Mouse (Mus musculus) gastrocnemius, adult 18-20 months (tissue): Measurements from ENCODE around the gene Kcnab2. TPM values are rescaled to one million over a fixed set of nuclear protein-coding genes. Genes with fewer than 3 reads are reported as not detected.

Source experiments
- DNase-seq: peaks from one replicate; pipeline ENCODE4 v3.0.0; 2021; ENCODE audit warnings: low spot score
- long read RNA-seq, 2 experiments: library from polyadenylated mRNA; stranded (forward); transcript quantifications; one replicate each; pipeline ENCODE4 v2.0.0; 2021
- total RNA-seq, 2 experiments: library from RNA; stranded (reverse); gene quantifications; 2 replicates each; pipeline ENCODE4 v1.2.3; 2021

Kcnab2 gene
- total RNA-seq: 1 to 10 TPM in 1 of 2 experiments, under 1 TPM in 1; 0.95 to 1.2 TPM
- long read RNA-seq, experiment 1: 0 reads
- long read RNA-seq, experiment 2: 0 reads

DNA sequence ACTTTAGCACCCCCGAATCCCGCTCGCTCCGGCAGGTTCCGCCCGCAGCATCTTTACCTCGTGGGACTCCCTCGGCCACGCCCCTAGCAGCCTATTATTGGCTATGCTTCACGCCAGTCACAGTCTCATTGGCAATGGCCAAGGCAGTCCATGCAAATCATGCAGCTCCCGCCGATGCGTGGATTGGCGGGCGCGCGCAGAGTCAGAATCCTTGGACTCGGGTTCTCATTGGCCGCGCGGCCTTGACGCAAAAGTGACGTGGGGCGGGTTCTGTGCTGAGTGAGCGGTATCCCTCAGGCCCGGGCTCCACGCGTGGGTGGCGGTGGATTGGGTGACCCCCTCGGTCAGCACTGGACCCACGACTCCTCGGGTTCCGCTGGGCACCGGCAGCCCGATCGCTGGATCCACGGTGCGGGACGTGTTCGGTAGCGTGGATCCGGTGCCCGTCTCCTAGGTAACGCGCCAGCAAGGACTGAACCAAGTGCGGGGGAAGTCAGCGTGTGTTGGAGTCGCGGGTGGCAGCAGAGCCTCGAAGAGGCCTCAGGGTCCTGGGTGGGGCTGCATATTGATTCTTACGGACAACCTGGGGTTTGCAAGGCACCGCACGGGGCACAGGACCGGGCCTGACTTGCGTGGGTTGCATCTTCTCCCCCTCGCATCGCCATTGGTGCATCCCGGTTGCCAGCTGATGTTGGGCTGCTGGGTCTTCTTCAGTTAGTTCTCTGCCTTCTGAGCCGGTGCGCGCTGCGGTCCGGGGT is at the start of gene Kcnab2:
Kcnab2 (minus strand) TSS at position 406 of the 758 bp plus-strand sequence.
- peak; percentile 99 for DNase-seq

DNA sequence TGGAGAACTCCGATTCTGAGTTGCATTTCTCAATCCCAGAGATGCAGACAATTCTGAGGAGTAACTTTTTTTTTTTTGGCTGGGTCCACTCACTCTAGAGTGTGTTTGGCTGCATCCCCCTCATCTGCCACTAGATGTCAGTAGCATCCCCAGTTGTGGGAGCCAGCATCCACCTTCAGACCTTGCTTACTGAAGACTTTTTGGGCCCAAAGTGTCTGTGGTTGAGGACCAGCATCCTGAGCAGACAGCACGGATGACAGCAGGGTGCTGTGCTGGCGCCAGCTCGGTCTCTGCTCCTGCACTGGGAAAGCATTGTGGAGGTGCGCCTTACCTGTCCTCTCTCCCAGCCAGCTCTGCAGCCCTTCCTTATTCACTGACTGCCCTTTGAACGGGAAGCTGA is 42.4 kb upstream of the Kcnab2 start:
- DNase-seq: peak; percentile 30

DNA sequence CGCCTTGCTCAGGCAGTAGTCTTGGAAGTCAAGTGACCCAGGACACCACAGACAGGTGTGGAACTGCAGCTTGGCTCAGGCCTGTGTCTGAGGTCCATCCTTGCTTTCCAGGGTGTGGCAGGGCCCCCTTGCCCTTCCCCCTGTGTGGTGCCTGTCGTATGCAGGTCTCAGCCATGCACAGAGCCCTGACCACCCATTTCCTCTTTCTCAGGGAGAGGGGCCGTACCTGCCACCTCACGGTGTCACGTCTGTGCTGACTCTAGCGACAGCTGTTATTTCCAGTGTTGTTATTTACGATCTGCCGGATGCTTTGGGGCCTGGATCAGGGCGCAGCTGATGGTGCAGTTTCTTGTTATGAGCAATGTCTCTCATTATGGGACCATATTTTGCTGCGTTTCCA is 41.4 kb upstream of the Kcnab2 start:
- DNase-seq: no peak

DNA sequence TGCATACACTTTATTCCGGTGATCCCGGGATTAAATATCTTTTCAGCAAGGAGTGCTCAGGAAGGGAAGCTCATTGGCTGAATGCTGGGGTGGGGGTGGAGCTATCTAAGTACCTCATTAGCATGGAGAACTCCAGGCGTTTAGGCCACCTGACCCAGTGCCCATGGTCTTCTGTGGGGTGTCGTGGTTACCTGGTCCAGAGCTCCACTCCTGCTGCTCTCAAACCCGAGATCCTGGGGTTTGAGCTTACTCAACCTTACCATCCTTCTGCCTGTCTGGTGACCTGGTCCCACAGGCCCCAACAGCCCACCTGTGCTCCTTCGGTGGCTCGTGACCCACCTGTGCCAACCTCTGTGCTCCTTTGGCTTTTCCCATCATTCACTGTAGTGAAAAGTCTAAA is 37.2 kb upstream of the Kcnab2 start:
- no peak for DNase-seq

DNA sequence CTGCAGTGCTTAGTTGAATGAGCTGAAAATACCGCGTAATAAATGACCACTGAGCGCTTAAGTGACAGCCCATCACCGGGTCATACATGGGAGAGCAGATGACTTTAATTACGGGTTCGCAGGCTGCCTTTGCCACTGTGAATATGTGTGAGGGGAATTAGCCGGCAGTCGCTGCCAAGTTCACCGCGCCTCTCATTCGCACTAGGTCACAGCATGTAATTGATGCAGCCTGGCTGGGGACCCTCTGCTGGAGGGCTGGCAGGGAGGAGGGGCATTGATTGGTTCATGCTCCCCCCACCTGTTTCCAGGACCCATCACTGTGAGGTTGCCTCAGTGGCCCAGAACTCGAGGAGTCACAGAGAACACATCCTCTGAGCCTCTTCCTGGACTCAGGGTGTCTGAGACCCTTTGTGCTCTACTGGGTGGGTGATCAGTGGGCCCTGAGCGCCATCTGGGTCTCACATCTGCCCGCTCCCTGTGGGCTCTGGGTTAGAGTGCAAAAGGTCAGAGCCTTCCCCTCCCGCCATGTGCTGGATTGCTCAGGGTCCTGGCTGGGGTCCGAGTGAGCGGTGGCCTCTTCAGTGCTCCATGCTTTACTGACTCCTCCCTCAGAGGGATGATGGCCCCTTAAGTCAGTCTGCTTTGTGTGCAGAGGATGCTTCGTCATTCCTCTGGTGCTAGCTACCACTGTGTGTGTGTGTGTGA is 34.7 kb upstream of the Kcnab2 start:
- no peak for DNase-seq

DNA sequence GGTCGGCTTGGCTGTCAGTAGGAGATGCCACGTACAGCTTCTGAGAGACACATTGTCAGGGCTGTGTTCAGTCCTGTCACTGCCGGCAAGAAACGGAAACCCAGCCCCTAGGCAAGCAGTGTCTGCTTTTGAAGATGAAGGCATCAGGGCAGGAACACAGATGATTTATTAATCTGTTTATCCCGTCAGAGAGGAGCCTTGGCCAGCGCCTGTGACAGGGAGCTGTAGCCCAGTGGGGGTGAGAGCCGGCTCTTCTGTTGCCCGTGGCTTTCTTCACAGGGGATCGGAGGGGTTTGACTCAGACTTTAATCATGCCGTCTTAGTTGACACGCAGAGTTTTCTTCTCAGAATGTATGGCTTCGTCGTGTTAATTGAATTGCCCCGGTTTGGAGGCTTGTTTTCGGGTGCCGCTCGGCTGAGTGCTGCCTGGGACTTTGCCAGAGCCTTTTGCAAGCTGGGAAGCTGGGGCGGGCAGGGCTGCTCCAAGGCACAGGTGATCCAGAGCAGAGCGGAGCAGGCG is 16.7 kb upstream of the Kcnab2 start:
- no peak for DNase-seq

DNA sequence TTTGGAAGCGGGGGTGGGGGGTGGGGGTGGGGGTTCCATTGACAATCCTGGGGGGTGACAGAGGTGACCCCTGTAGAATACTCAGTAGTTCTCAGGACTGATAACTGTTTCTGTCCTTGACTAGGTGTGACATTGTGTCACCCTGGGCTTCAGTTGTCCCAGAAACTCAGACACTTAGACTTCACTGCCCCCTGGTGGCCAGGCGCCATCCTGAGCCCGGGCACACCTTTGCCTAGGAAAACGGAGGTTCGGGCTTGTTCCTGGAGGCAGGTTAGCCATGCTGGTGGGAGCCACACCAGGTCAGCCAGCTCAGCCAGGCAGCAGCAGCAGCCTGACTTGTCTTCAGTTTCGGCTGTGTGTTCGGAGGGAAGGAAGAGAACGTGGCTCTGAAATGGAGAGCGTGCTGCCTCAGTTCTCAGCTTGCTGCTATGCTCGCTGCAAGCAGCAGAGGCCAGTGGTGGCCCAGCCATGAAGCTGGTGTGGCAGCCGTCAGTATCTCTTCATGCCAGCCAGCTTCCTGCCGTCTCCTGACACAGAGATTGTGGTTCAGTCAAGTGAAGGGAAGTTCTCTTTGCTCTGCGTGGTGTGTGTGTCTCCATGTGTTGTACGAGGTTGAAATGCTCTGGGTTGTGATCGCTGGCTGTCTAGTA is 13.7 kb upstream of the Kcnab2 start:
- DNase-seq: peak; percentile 53

DNA sequence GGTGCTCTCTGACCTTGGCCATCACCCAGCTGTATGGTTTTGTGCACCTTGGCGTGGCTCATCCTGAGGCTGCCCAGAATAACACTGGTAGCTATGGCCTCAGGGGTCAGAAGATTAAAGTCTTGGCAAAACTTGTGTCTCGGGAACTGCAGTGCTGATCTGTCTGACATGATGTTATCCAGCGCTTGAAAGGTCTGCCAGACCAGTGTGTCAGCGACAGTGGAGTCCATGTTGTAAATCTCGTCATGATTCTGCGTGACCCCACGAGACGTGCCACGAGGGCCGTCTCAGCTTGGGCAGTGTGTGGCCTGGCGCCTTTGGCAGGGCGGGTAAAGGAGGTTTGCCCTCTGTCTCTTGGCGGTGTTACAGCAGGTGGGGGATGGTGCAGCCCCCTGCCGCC is 12.6 kb upstream of the Kcnab2 start:
- DNase-seq: no peak

DNA sequence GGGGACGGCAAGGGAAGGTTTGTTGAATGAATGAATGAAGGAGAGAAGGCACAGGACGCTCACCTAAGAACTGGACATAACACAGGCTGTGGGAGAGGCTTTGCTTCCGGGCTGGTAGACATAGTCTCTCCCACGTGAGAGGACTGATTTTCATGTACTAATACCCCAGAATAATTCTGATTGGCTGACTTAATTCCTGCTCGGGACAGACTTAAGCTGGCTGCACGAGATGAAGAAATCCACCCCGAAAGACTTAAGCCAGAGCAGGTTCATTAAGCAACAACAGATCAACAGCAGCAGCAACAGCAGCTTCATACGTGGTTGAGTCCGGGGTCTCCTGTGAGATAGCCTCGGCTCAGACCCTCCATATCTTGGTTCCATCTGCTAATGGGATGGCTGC is 10.4 kb upstream of the Kcnab2 start:
- DNase-seq: no peak

DNA sequence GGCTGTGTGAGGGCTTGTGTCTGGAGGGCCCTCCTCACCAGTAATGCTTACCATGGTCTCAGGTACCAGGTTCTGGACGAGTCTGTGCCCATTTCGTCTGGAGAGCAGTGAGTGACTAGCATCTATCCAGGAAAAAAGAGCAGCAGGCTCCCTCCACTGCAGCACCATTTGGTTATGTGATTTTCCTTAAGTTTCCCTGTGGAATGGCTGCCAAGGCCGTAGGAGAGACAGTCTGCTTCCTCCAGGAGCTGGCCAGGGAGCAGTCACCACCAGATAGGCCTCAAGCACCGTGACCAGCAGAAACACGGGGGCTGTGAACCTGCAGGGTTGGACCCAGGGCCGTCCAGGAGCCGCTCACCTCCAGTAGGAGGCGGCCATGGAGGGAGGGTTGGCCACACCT is 2.8 kb upstream of the Kcnab2 start:
- no peak for DNase-seq

DNA sequence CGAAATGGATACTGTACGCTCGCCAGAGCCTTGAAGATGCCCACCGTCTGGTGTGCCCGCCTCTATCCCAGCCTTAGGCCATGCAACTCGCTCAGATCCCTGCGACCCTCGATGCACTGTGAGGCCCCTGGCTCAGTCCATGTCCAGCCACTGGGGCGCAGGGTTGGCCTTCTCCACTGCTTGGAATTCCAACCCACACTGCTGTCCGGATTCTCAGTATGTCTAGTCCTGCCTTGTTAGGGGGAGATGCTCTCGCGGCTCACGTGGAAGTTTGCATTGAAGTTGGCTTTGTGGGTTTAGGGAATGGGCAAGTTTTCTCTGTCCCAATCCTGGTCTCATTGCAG is 525 bp upstream of the Kcnab2 start:
- no peak for DNase-seq

DNA sequence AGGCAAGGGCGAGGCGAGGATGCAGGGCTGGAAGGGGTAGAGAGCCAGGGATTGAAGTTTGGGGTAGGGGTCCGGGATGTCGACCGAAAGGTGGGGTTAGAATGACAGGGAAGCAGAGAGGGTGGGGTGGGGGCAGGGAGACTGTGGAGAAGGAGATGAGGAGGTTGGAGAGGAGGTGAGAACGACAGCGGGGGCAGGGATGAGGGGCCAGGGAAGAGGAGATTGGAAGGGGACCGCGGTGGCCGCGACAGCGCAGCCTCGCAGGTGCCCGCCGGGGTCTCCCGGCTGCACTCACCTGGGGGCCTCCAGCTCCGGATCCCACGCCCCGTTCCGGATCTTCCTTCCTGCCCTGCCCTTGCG is 585 bp downstream of the Kcnab2 start:
- DNase-seq: no peak

DNA sequence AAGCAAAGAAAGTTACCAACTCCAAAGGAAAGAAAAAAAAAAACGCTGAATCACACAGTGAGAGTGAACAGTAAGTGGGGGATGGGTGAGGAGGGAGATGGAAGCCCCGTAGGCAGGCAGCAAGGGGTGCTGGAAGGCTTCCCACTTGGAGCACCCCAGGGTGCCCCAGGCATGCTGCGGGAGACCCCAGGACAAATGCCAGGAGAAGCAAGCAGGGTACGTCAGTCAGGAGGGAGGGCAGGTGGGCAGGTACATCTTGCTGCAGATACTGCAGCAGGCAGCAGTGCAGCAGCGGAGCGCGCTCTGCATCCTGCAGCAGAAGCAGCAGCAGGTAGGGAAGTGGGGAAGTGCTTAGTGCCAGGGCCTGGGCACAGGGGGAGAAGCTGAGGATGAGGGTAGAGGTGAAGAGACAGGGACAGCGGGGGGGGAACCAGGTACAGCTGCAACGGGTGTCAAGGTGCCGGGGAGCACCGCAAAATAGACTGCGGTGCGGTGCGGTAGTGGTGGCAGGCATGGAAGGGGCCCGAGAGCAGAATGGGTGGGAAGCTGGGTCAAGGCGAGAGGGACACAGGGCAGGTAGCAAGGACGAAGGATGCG is 1.1 kb downstream of the Kcnab2 start, which contains the start of gene Nphp4:
Nphp4 (plus strand) TSS at position 280 of the 597 bp plus-strand sequence.
- no peak for DNase-seq

DNA sequence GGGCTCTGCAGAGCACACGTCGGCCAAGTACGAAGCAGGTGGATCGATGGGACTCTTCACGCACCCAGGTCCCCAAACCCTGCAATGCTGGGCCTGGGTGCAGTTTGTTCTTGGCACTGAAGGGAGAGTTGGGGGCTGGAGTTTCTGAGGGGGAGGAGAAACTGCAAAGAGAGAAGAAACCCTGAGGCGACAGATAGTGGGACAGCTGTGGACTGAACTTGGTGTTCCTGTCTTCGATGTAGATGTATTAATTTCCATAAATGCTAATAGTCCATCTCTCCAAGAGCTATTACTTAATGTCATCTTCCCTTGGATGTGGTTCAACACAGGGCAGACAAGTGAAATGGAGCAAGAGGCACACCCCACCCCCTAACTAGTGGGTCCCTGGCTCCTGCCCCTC is 1.7 kb downstream of the Kcnab2 start:
- DNase-seq: no peak

DNA sequence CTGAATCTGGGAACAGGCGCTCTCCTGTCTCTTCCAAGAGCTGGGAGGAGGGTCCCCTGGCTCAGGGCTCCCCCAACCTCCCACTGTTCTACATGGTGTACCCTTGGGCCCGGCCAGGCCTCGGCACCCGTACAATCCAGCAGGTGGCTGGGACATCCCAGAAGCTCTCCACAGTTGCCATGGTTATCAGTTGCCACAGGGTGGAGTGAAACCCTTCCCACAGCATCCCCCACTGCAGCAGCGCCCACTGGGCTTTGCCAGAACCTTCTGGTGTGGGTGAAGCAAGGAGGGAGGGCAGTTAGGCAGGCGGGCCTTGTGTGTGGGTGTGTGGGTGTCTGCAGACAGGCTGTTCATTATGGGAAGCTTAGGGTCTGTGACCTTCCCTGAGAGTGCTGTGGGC is 9.7 kb downstream of the Kcnab2 start:
- no peak for DNase-seq

DNA sequence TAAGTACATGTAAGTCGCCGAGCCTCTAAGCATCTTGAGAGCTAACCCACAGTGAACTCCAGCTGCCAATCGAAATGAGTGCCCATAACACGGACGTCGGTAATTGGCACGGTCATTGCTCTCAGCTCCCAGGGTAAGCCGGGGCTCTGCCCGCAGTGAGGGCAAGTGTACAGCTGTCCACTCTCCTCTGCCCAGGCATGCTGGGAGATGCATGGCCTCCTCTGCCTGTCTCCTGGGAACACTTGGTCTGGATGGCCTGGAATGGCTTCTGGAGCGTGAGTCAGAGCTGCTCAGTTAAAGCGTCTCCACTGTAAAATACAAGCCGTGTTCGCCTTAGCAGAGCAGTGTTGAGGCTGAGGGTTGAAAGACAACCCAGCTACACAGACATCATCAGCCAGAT is 11.1 kb downstream of the Kcnab2 start:
- no peak for DNase-seq

DNA sequence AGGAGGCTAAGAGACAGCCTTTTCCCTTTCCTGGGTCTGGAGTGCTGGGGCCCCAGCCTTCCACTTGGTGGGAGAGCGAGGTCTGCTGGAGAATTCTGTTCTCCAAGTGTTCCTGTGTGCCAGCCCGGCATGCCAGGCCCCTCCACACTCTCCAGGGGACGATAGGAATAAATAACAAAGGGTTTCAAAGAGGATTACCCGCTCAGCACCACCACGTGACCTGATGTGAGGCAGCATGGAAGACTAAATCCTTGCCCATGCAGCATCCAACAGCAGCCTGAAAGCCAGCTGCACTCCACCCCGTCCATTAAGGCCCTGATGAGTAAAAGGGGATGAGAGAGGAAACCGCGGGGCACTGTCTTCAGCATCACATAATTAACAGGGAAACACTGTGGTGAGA is 12.6 kb downstream of the Kcnab2 start:
- DNase-seq: no peak

DNA sequence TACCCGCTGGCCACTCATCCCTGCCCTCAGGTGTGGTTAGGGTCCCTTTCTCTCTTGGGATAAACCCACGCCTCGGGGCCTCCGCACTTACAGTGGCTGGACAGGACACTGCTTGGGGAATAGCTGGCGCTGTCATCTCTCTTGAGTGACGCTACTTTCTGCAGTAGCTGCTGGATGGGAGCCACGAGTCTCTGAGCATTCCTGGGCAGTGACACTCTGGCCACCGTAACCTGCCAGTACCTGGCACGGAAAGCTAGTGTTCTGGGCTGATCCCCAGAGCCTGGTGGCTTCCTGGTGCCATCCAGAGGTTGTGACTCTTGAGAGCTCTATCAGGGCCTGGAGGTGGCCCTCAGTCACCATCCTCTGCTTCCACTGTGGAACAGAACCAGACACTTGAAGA is 14.5 kb downstream of the Kcnab2 start:
- peak; percentile 83 for DNase-seq

DNA sequence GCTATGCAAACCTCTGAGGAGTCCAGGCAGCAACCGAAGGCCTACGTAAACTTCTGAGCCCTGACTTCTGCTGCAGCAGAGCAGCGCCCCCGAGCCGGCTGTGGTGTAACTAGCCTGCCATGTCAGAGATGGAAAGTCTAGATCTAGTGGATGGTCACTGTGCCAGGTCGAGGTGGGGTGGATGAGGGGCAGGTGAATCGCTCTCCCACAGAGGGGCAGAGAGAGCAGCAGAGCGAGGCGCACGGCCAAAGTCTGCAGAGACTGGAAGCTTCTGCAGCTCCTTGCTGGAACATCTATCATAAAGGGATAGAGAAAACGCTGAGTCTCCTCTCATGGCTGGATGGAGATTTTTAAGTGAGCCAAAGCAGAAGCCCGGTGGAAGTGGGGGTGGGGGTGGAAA is 15.2 kb downstream of the Kcnab2 start:
- DNase-seq: no peak

DNA sequence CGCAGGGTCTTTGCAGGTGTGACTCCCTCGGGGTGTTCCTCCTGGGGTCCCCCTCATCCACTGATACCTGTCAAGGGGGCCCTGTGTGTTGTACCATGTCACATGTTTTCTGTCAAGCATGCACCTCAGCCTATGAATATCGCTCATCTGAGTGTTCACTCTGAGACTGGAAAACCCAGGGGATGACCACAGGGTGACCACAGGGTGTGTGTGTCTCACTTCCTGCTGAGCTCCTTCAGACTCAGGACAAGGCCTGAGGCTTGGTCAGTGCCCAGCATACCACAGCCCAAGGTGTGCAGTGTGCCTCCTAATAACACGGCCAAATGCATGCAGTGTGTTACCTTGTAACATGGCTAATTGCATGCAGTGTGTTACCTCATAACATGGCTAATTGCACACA is 20.0 kb downstream of the Kcnab2 start:
- DNase-seq: no peak

DNA sequence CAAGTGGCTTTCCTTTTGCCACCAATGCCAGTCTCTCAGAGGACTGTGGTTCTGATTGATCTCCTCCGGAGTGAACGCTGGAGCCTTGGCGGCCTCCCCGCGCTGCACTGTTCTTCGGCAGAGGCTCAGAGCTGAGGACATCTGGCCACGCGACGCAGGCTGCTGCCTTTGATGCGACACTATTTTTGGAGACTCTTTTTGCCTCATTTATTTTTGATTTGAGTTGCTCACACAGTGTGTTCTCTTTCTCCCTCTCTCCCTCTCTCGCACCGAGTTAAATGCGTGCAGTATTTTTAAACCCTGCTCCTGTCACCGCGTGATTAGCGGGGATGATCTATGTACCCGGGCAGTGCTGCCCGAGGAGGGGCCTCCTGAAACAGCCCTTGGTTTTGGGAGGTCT is 21.1 kb downstream of the Kcnab2 start:
- no peak for DNase-seq

DNA sequence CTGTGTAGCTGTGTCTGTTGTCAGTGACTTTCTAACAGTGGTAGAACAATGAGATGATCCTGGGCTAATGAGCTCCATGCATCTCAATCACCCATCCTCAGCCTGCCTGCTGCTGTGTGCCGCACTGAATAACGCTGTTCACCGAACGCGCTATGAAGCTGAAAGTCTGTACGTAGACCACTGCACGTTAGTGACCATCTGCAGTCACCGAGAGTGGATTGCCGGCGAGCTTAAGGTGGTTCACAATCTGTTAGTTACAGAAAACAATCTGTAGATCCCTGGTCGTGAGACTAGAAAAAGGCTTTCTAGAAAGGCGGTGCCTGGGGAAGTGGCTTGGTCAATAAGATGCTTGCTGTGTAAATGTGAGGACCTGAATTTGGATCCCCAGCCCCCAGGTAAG is 23.5 kb downstream of the Kcnab2 start:
- DNase-seq: no peak
